Mouse (Mus musculus): ENCODE data around the gene Cdk2ap2. TPM values are rescaled to one million over a fixed set of nuclear protein-coding genes. Genes with fewer than 3 reads are reported as not detected.

Cdk2ap2 gene
- polyA plus RNA-seq, 1 experiment from 2014 or later = 83.4 TPM

GRCm38 (mm10) chr19:4102049-4102448 lies 5.1 kb downstream of the Cdk2ap2 start:
- H3K27me3 ChIP-seq (ENCODE audit: control insufficient read depth, insufficient read depth, low read length) = no peaks in the 10 kb centered on the region
- WGBS = 95% methylated on average over 2 of the region's 2 CpGs
- H3K4me3 ChIP-seq (replicated peaks; ENCODE audit: low read depth, low read length) = peak overlapping the region; percentile 54
- H3K9ac ChIP-seq (replicated peaks; ENCODE audit: low read length) = no peak overlapping the region
- H3K27ac ChIP-seq (replicated peaks; ENCODE audit: low read depth, low read length) = no peak overlapping the region
- H3K9me3 ChIP-seq (ENCODE audit: control insufficient read depth, low read length) = no peaks in the 10 kb centered on the region
- ATAC-seq (ENCODE audit: low FRiP score, low TSS enrichment) (no peak), DNase-seq (no peak)
- peaks cover 31% of the 10 kb centered on the region for H3K36me3 ChIP-seq (ENCODE audit: control insufficient read depth, insufficient read depth, low read length)
- H3K4me1 ChIP-seq (ENCODE audit: control insufficient read depth, insufficient read depth, low read length) = peaks cover 34% of the 10 kb centered on the region
- H3K4me2 ChIP-seq (ENCODE audit: low read length) = peak overlapping the region; percentile 86

- 94% methylated on average over 12 of the region's 12 CpGs for WGBS
- H3K9ac ChIP-seq (replicated peaks; ENCODE audit: low read length) = no peak overlapping the region
- H3K27ac ChIP-seq (replicated peaks; ENCODE audit: low read depth, low read length) = no peak overlapping the region
- no peak overlapping the region for H3K4me2 ChIP-seq (ENCODE audit: low read length)
- H3K36me3 ChIP-seq (ENCODE audit: control insufficient read depth, insufficient read depth, low read length) = peaks cover 33% of the 10 kb centered on the region
- DNase-seq = no peak
- no peaks in the 10 kb centered on the region for H3K9me3 ChIP-seq (ENCODE audit: control insufficient read depth, low read length)
- no peak overlapping the region for H3K4me3 ChIP-seq (replicated peaks; ENCODE audit: low read depth, low read length)
- peaks cover 30% of the 10 kb centered on the region for H3K4me1 ChIP-seq (ENCODE audit: control insufficient read depth, insufficient read depth, low read length)
- H3K27me3 ChIP-seq (ENCODE audit: control insufficient read depth, insufficient read depth, low read length) = no peaks in the 10 kb centered on the region
- no peak for ATAC-seq (ENCODE audit: low FRiP score, low TSS enrichment)
Measured at GRCm38 (mm10) chr19:4102626-4103025, 5.6 kb downstream of the Cdk2ap2 start.

DNA sequence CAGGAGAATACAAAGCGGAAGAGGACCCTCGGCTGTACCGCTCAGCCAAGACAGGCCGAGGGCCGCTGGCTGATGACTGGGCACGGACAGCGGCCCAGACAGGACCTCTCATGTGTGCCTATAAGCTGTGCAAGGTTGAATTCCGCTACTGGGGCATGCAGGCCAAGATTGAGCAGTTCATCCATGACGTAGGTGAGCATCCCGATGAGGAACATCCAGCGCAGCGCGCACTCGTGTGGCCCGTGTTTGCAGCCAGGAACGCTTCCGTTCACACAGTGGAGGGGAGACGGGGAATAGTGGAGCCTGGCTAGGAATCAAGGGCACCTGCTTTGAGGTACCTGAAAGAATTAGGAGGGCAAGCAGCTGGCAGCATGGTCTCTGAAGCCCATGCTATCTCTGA lies 6.3 kb downstream of the Cdk2ap2 start:
- Histone ChIP-seq H3K9me3 (ENCODE audit: control insufficient read depth, low read length) (no peaks in the 10 kb centered on the region), H3K27ac (replicated peaks; ENCODE audit: low read depth, low read length) (no peak overlapping the region), H3K4me2 (ENCODE audit: low read length) (no peak overlapping the region), H3K4me3 (replicated peaks; ENCODE audit: low read depth, low read length) (no peak overlapping the region), H3K9ac (replicated peaks; ENCODE audit: low read length) (no peak overlapping the region), H3K27me3 (ENCODE audit: control insufficient read depth, insufficient read depth, low read length) (no peaks in the 10 kb centered on the region), H3K36me3 (ENCODE audit: control insufficient read depth, insufficient read depth, low read length) (peaks cover 38% of the 10 kb centered on the region), H3K4me1 (ENCODE audit: control insufficient read depth, insufficient read depth, low read length) (peaks cover 26% of the 10 kb centered on the region)
- WGBS = 94% methylated on average over 18 of the region's 18 CpGs
- ATAC-seq (ENCODE audit: low FRiP score, low TSS enrichment) (no peak), DNase-seq (no peak)

- H3K4me2 ChIP-seq (ENCODE audit: low read length) = no peak overlapping the region
- peaks cover 26% of the 10 kb centered on the region for H3K4me1 ChIP-seq (ENCODE audit: control insufficient read depth, insufficient read depth, low read length)
- no peak overlapping the region for H3K9ac ChIP-seq (replicated peaks; ENCODE audit: low read length)
- peaks cover 42% of the 10 kb centered on the region for H3K36me3 ChIP-seq (ENCODE audit: control insufficient read depth, insufficient read depth, low read length)
- no peaks in the 10 kb centered on the region for H3K9me3 ChIP-seq (ENCODE audit: control insufficient read depth, low read length)
- no peak overlapping the region for H3K27ac ChIP-seq (replicated peaks; ENCODE audit: low read depth, low read length)
- WGBS = 84% methylated on average over 3 of the region's 3 CpGs
- DNase-seq (no peak), ATAC-seq (ENCODE audit: low FRiP score, low TSS enrichment) (no peak)
- no peak overlapping the region for H3K4me3 ChIP-seq (replicated peaks; ENCODE audit: low read depth, low read length)
- H3K27me3 ChIP-seq (ENCODE audit: control insufficient read depth, insufficient read depth, low read length) = no peaks in the 10 kb centered on the region
Measured at GRCm38 (mm10) chr19:4103792-4104191, 6.8 kb downstream of the Cdk2ap2 start.

DNA sequence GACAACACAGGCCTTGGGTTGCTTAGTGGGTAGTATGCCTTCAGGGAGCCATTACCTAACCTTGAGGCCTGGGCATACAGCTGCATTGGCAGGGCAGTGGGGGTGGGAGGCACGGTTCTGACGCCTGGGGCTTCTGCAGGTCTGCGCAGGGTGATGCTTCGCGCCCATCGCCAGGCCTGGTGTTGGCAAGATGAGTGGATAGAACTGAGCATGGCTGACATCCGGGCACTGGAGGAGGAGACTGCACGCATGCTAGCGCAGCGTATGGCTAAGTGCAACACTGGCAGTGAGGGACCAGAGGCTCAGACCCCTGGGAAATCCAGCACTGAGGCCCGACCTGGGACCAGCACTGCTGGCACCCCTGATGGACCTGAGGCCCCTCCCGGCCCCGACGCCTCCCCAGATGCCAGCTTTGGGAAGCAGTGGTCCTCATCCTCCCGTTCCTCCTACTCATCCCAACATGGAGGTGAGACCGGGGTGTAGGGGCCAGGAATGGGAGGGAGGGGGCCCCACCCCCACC lies 7.8 kb downstream of the Cdk2ap2 start:
- WGBS = 94% methylated on average over 16 of the region's 16 CpGs
- no peak overlapping the region for H3K4me2 ChIP-seq (ENCODE audit: low read length)
- DNase-seq = no peak
- H3K4me1 ChIP-seq (ENCODE audit: control insufficient read depth, insufficient read depth, low read length) = peaks cover 17% of the 10 kb centered on the region
- no peaks in the 10 kb centered on the region for H3K9me3 ChIP-seq (ENCODE audit: control insufficient read depth, low read length)
- peaks cover 50% of the 10 kb centered on the region for H3K36me3 ChIP-seq (ENCODE audit: control insufficient read depth, insufficient read depth, low read length)
- no peak overlapping the region for H3K9ac ChIP-seq (replicated peaks; ENCODE audit: low read length)
- no peak for ATAC-seq (ENCODE audit: low FRiP score, low TSS enrichment)
- H3K4me3 ChIP-seq (replicated peaks; ENCODE audit: low read depth, low read length) = no peak overlapping the region
- no peaks in the 10 kb centered on the region for H3K27me3 ChIP-seq (ENCODE audit: control insufficient read depth, insufficient read depth, low read length)
- H3K27ac ChIP-seq (replicated peaks; ENCODE audit: low read depth, low read length) = no peak overlapping the region

DNA sequence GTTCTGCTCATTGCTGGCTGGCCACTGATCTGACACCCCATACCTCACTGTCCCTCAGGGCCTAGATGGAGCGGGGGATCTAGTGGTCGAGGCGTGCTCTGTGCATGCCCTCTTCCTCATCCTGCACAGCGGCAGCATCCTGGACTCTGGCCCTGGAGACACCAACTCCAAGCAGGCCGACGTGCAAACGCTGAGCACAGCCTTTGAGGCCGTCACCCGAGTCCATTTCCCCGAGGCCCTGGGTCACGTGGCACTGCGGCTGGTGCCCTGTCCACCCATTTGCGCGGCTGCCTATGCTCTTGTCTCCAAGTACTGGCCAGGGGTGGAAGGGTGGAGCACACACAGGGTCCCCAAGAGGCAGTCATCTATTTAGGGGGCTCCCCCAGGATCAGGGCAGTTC lies 9.7 kb downstream of the Cdk2ap2 start:
- H3K9me3 ChIP-seq (ENCODE audit: control insufficient read depth, low read length) = no peaks in the 10 kb centered on the region
- H3K27ac ChIP-seq (replicated peaks; ENCODE audit: low read depth, low read length) = no peak overlapping the region
- peaks cover 7% of the 10 kb centered on the region for H3K4me1 ChIP-seq (ENCODE audit: control insufficient read depth, insufficient read depth, low read length)
- no peak overlapping the region for H3K4me2 ChIP-seq (ENCODE audit: low read length)
- H3K27me3 ChIP-seq (ENCODE audit: control insufficient read depth, insufficient read depth, low read length) = no peaks in the 10 kb centered on the region
- H3K4me3 ChIP-seq (replicated peaks; ENCODE audit: low read depth, low read length) = no peak overlapping the region
- H3K9ac ChIP-seq (replicated peaks; ENCODE audit: low read length) = no peak overlapping the region
- no peak for ATAC-seq (ENCODE audit: low FRiP score, low TSS enrichment)
- 95% methylated on average over 14 of the region's 14 CpGs for WGBS
- DNase-seq = no peak
- H3K36me3 ChIP-seq (ENCODE audit: control insufficient read depth, insufficient read depth, low read length) = peaks cover 68% of the 10 kb centered on the region

GRCm38 (mm10) chr19:4108535-4108934 lies 11.6 kb downstream of the Cdk2ap2 start:
- Histone ChIP-seq H3K4me2 (ENCODE audit: low read length) (no peak overlapping the region), H3K9ac (replicated peaks; ENCODE audit: low read length) (no peak overlapping the region), H3K4me1 (ENCODE audit: control insufficient read depth, insufficient read depth, low read length) (no peaks in the 10 kb centered on the region), H3K27ac (replicated peaks; ENCODE audit: low read depth, low read length) (no peak overlapping the region), H3K36me3 (ENCODE audit: control insufficient read depth, insufficient read depth, low read length) (peaks cover 76% of the 10 kb centered on the region), H3K27me3 (ENCODE audit: control insufficient read depth, insufficient read depth, low read length) (no peaks in the 10 kb centered on the region), H3K9me3 (ENCODE audit: control insufficient read depth, low read length) (no peaks in the 10 kb centered on the region), H3K4me3 (replicated peaks; ENCODE audit: low read depth, low read length) (no peak overlapping the region)
- DNase-seq (no peak), ATAC-seq (ENCODE audit: low FRiP score, low TSS enrichment) (no peak)
- WGBS = 89% methylated on average over 9 of the region's 9 CpGs

DNA sequence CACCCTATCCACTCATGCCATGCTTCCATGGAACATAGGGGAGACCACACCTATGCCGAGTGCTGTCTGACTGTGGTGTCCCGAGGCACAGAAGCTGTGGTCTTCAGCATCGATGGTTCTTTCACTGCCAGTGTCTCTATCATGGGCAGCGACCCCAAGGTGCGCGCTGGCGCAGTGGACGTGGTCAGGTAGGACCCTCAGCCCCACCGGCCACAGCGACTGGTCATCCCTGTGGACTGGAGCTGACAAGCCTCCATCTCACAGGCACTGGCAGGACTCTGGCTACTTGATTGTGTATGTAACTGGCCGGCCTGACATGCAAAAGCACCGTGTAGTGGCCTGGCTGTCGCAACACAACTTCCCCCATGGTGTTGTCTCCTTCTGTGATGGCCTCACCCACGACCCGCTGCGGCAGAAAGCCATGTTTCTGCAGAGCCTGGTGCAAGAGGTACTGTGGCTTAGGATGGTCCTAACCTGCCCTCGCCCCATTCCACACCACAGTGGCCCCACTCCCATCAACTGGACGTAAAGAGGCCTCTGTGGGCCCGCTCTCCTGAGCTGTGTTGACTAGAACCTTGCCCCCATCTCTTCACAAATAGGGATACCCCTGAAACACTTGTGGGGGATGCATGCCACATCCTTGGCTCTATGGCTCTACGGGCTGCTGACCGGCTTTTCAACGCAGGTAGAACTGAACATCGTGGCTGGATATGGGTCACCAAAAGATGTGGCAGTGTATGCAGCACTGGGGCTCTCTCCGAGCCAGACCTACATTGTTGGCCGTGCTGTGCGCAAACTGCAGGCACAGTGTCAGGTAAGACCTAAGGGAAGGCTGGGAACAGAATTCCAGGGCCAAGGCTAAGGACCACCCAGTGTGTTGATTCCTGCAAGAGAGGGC lies 15.3 kb downstream of the Cdk2ap2 start:
- Histone ChIP-seq H3K9me3 (ENCODE audit: control insufficient read depth, low read length) (no peaks in the 10 kb centered on the region), H3K27me3 (ENCODE audit: control insufficient read depth, insufficient read depth, low read length) (no peaks in the 10 kb centered on the region), H3K9ac (replicated peaks; ENCODE audit: low read length) (no peak overlapping the region), H3K27ac (replicated peaks; ENCODE audit: low read depth, low read length) (no peak overlapping the region), H3K4me1 (ENCODE audit: control insufficient read depth, insufficient read depth, low read length) (no peaks in the 10 kb centered on the region), H3K4me2 (ENCODE audit: low read length) (no peak overlapping the region), H3K4me3 (replicated peaks; ENCODE audit: low read depth, low read length) (no peak overlapping the region), H3K36me3 (ENCODE audit: control insufficient read depth, insufficient read depth, low read length) (peaks cover 85% of the 10 kb centered on the region)
- 93% methylated on average over 26 of the region's 26 CpGs for WGBS
- DNase-seq = no peak
- ATAC-seq (ENCODE audit: low FRiP score, low TSS enrichment) = no peak
